Mouse (Mus musculus) forebrain, embryonic 16.5 days (tissue): ENCODE results near the gene Smyd4. TPM values are rescaled to one million over a fixed set of nuclear protein-coding genes. Genes with fewer than 3 reads are reported as not detected.

ENCODE experiments used
- ATAC-seq: fragments of 200-750 bp; cut with Nextera tagmentation; 2 replicates; pipeline ENCODE4 v1.8.0; 2017; ENCODE audit warnings: mild to moderate bottlenecking, moderate library complexity
- H3K27ac ChIP-seq: fragments of 300-500 bp; sonication (generic); 2 replicates; pipeline ENCODE4 v1.5.1; 2014; ENCODE audit warnings: low read length, control low read depth
- H3K27me3 ChIP-seq: fragments of 300-500 bp; sonication (generic); replicated peaks from 2 replicates; pipeline ENCODE4 v1.6.1; 2014; ENCODE audit warnings: low read length; ENCODE audit not compliant: control insufficient read depth, insufficient read depth
- H3K36me3 ChIP-seq: fragments of 300-500 bp; sonication (generic); 2 replicates; pipeline ENCODE4 v1.6.1; 2014; ENCODE audit not compliant: control insufficient read depth, insufficient read depth
- H3K4me1 ChIP-seq: fragments of 300-500 bp; sonication (generic); replicated peaks from 2 replicates; pipeline ENCODE4 v1.6.1; 2014; ENCODE audit warnings: low read length; ENCODE audit not compliant: control insufficient read depth, insufficient read depth
- H3K4me2 ChIP-seq: fragments of 300-500 bp; sonication (generic); 2 replicates; pipeline ENCODE4 v1.6.1; 2014; ENCODE audit warnings: mild to moderate bottlenecking, low read length, control low read depth
- H3K4me3 ChIP-seq: fragments of 300-500 bp; sonication (generic); replicated peaks from 2 replicates; pipeline ENCODE4 v1.5.1; 2014; ENCODE audit warnings: mild to moderate bottlenecking, low read length, control low read depth
- H3K9ac ChIP-seq: fragments of 300-500 bp; sonication (generic); replicated peaks from 2 replicates; pipeline ENCODE4 v1.6.1; 2014; ENCODE audit warnings: low read depth, low read length, control low read depth
- H3K9me3 ChIP-seq: fragments of 300-500 bp; sonication (generic); 2 replicates; pipeline ENCODE4 v1.6.1; 2016; ENCODE audit warnings: low read length; ENCODE audit not compliant: control insufficient read depth
- WGBS: fragments of 180-500 bp; shearing (Covaris S2); extraction: QIAGEN DNeasy Blood & Tissue Kit; methylation state at CpG from one replicate; pipeline ENCODE4 v1.1.7; 2014; 5-methylcytosine and 5-hydroxymethylcytosine counted together
- polyA plus RNA-seq: library from polyadenylated mRNA; unstranded; fragments of >200 nt; fragmentation: Nextera tagmentation; extraction: Ambion mirVana; gene quantifications from 2 replicates; pipeline ENCODE4 v1.2.1, GENCODE M21; 2015

The Smyd4 gene
- polyA plus RNA-seq, 1 experiment from 2014 or later: 19.0 TPM

- Histone ChIP-seq H3K36me3 (peaks cover 4% of the 10 kb centered on the region; the same call in 1 of the 2 replicates), H3K27ac (no peak overlapping the region), H3K9me3 (no peaks in the 10 kb centered on the region), H3K4me2 (no peak overlapping the region), H3K9ac (no peak overlapping the region), H3K27me3 (no peaks in the 10 kb centered on the region), H3K4me3 (no peak overlapping the region), H3K4me1 (peaks cover 11% of the 10 kb centered on the region; the same call in 1 of the 2 replicates)
- 46% methylated on average over 14 of the region's 14 CpGs for WGBS
- ATAC-seq: no peak
Measured at GRCm38 (mm10) chr11:75318351-75319221, 29.6 kb upstream of the Smyd4 start.

DNA sequence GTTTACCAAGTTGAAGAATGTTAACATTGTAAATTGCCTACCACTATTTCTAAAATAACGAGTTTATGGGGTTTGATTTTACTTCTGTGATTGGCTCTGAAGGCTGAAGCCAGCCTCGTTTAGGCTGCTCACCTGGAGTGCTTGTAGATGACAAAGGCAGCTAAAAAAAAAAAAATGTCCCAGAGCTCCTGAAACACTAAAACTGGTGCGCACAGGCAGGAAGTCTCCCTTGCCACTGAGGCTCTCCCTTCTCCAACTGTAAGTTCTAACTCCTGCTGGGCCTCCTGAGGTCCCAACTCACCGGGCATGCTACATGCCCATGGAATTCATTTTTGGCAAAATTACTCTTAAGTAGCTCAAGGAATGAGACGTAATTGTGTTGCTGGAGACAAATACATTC, 29.0 kb upstream of the Smyd4 start:
- H3K36me3 ChIP-seq: peaks cover 4% of the 10 kb centered on the region; the same call in 1 of the 2 replicates
- H3K27me3 ChIP-seq: no peaks in the 10 kb centered on the region
- no peak overlapping the region for H3K9ac ChIP-seq
- peaks cover 11% of the 10 kb centered on the region; the same call in 1 of the 2 replicates for H3K4me1 ChIP-seq
- H3K4me3 ChIP-seq: no peak overlapping the region
- H3K4me2 ChIP-seq: no peak overlapping the region
- ATAC-seq: no peak
- WGBS: 58% methylated on average over 5 of the region's 5 CpGs
- H3K27ac ChIP-seq: no peak overlapping the region
- H3K9me3 ChIP-seq: no peaks in the 10 kb centered on the region

GRCm38 (mm10) chr11:75323326-75323737, 24.9 kb upstream of the Smyd4 start:
- no peak for ATAC-seq
- Histone ChIP-seq H3K9me3 (no peaks in the 10 kb centered on the region), H3K4me2 (no peak overlapping the region), H3K27ac (no peak overlapping the region), H3K36me3 (peaks cover 4% of the 10 kb centered on the region), H3K27me3 (no peaks in the 10 kb centered on the region), H3K4me1 (peaks cover 11% of the 10 kb centered on the region; the same call in 1 of the 2 replicates), H3K4me3 (no peak overlapping the region), H3K9ac (no peak overlapping the region)
- WGBS: 77% methylated on average over 8 of the region's 8 CpGs

DNA sequence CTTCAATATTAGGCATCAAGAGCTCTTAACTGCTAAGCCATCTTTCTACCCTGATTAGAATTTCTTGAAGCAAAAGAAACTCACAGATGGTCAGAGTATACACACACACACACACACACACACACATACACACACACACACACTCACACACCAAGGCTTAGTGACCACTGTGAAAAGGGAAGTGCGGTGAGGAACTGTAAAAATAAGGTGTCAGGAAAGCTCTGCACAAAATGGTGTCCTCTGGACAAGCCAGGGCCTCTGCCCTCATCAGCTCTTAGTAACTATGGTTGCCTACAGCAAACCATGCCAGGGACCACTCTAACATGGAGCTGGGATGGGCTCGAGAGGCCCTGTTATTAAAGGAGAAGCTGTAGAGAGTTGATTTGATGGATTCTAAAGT, 23.8 kb upstream of the Smyd4 start:
- H3K4me3 ChIP-seq: no peak overlapping the region
- peaks cover 5% of the 10 kb centered on the region for H3K36me3 ChIP-seq
- ATAC-seq: no peak
- H3K9me3 ChIP-seq: no peaks in the 10 kb centered on the region
- H3K27me3 ChIP-seq: no peaks in the 10 kb centered on the region
- H3K27ac ChIP-seq: no peak overlapping the region
- H3K9ac ChIP-seq: no peak overlapping the region
- no peak overlapping the region for H3K4me2 ChIP-seq
- peaks cover 5% of the 10 kb centered on the region; the same call in 1 of the 2 replicates for H3K4me1 ChIP-seq
- 91% methylated on average over 2 of the region's 2 CpGs for WGBS

GRCm38 (mm10) chr11:75325116-75325968, 22.9 kb upstream of the Smyd4 start:
- Histone ChIP-seq H3K36me3 (peaks cover 5% of the 10 kb centered on the region), H3K4me2 (no peak overlapping the region), H3K9ac (no peak overlapping the region), H3K27ac (no peak overlapping the region), H3K9me3 (no peaks in the 10 kb centered on the region), H3K4me3 (no peak overlapping the region), H3K27me3 (no peaks in the 10 kb centered on the region), H3K4me1 (peaks cover 5% of the 10 kb centered on the region; the same call in 1 of the 2 replicates)
- WGBS: 75% methylated on average over 16 of the region's 16 CpGs
- no peak for ATAC-seq

DNA sequence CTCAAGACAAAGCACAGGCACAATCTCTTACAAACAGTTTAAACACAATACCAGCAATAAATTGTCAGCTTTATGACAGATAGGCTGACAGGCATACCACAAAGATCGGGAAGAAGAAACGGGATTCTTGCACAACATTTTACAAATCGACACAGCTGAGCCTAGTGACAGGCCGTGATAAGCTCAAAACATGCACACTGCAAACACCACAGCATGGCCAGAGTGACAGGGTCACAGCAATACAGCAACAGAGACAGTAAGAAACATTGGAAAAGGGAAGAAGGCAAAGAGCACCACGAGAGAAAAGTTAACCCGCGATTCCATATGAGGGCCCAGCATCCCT, 22.3 kb upstream of the Smyd4 start:
- H3K9me3 ChIP-seq: no peaks in the 10 kb centered on the region
- H3K4me1 ChIP-seq: peaks cover 3% of the 10 kb centered on the region; the same call in 1 of the 2 replicates
- H3K36me3 ChIP-seq: peaks cover 5% of the 10 kb centered on the region
- H3K9ac ChIP-seq: no peak overlapping the region
- H3K27ac ChIP-seq: no peak overlapping the region
- no peak overlapping the region for H3K4me3 ChIP-seq
- 88% methylated on average over 7 of the region's 7 CpGs for WGBS
- H3K4me2 ChIP-seq: no peak overlapping the region
- ATAC-seq: no peak
- H3K27me3 ChIP-seq: no peaks in the 10 kb centered on the region

- 77% methylated on average over 8 of the region's 8 CpGs for WGBS
- Histone ChIP-seq H3K9me3 (no peaks in the 10 kb centered on the region), H3K4me3 (no peak overlapping the region), H3K36me3 (peaks cover 7% of the 10 kb centered on the region; the same call in 1 of the 2 replicates), H3K27ac (no peak overlapping the region), H3K4me2 (no peak overlapping the region), H3K4me1 (no peaks in the 10 kb centered on the region), H3K9ac (no peak overlapping the region), H3K27me3 (no peaks in the 10 kb centered on the region)
- no peak for ATAC-seq
Measured at GRCm38 (mm10) chr11:75336676-75337075, 11.6 kb upstream of the Smyd4 start.

GRCm38 (mm10) chr11:75337246-75337645, 11.0 kb upstream of the Smyd4 start:
- no peak overlapping the region for H3K9ac ChIP-seq
- no peak overlapping the region for H3K4me3 ChIP-seq
- WGBS: 93% methylated on average over 7 of the region's 7 CpGs
- peaks cover 7% of the 10 kb centered on the region; the same call in 1 of the 2 replicates for H3K36me3 ChIP-seq
- no peaks in the 10 kb centered on the region for H3K27me3 ChIP-seq
- H3K27ac ChIP-seq: no peak overlapping the region
- no peaks in the 10 kb centered on the region for H3K9me3 ChIP-seq
- H3K4me2 ChIP-seq: no peak overlapping the region
- H3K4me1 ChIP-seq: no peaks in the 10 kb centered on the region
- no peak for ATAC-seq

- no peak for ATAC-seq
- Histone ChIP-seq H3K4me1 (no peaks in the 10 kb centered on the region), H3K4me3 (no peak overlapping the region), H3K4me2 (no peak overlapping the region), H3K9ac (no peak overlapping the region), H3K9me3 (no peaks in the 10 kb centered on the region), H3K27me3 (no peaks in the 10 kb centered on the region), H3K27ac (no peak overlapping the region), H3K36me3 (peaks cover 7% of the 10 kb centered on the region; the same call in 1 of the 2 replicates)
- 90% methylated on average over 14 of the region's 14 CpGs for WGBS
Measured at GRCm38 (mm10) chr11:75340076-75340475, 8.2 kb upstream of the Smyd4 start.
